Mouse (Mus musculus): Measurements from ENCODE around the gene Hsd11b2.

DNA sequence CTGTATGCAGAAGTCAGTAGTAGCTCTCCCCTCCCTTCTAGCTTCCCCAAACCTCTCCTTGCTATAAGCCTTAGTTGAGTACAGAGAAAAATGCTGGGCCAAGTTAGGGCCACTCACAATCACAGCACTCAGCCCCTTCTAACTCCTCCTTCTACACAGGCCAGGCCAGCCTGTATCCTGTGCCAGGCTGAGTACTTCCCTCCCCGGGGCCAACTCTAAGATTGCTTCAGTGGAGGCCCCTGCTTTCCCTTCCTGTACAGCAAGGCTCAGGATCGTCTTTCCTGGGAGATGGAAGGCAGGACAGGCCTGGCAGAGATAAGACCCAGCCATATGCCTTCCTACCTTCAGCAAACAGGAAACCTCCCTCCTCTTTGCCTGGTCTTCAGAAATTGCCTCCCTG, 14.9 kb downstream of the Hsd11b2 start:
- TF ChIP-seq CTCF (IDR thresholded peaks at IDR 0.05; ENCODE audit: insufficient read depth, low read length): no peak
- no peak for TF ChIP-seq POLR2A (IDR thresholded peaks at IDR 0.05; ENCODE audit: borderline replicate concordance, extremely low read depth, low read depth, low read length)
